Mouse (Mus musculus) adrenal gland, adult (tissue): Measurements from ENCODE around the gene Rtp3.

Experiments
- DNase-seq, 2 experiments: peaks; one replicate each; pipeline ENCODE4 v3.0.0; 2022 to 2023; ENCODE audit warnings: low spot score in 1 of 2; ENCODE audit not compliant: inconsistent age in 2 of 2

Gene Rtp3

DNA sequence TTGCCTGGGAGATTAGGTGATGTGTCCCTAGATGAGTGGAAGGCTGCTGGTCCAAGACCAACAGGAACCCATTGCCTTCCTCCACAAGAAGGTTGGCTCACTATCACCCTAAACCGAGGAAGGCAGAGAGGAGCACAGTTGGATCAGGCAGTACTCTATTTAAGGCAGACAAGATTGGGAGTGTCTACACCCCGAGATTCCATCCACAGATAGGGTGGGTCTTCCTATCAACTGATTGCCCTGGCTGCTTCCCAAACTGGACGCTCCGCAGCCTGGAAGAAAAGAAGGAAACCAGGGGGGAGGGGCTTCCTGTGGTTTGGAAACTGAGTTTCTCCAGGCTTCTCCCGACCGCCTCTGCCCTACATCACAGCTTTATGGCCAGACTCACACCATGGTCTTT lies at the start of gene Rtp3:
Gene Rtp3, minus strand, starts transcription at position 380 of the 400 bp plus-strand sequence.
- peak in 1 of 2 experiments; percentile 58 for DNase-seq

GRCm38 (mm10) chr9:111039966-111040365 lies 49.6 kb upstream of the Rtp3 start:
- DNase-seq = peak; percentile 50 to 74

GRCm38 (mm10) chr9:111033717-111034116 lies 43.3 kb upstream of the Rtp3 start:
- DNase-seq = no peak

DNA sequence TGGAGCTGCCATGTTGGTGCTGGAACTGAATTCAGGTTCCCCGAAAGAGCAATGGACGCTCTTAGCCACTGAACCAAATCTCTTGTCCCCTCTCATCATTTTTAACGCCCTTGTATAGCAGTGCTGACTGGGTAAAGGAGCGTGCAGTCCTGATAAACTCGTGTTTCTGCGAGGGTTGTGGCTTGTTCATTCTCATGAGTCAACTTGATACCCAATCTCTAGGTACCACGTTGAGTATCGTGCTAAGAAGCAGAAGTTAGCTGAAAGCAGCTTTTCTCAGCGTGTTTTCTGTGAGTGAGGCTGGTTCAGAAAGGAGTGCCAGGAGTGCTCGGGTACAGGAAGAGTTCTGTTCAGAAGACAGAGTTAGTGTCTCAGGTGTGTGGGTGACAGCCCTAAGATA lies 36.4 kb upstream of the Rtp3 start:
- no peak for DNase-seq

- no peak for DNase-seq
Observed at GRCm38 (mm10) chr9:111019022-111019421, 28.6 kb upstream of the Rtp3 start, which contains the start of gene Ltf. Gene Ltf, plus strand, starts transcription at chr9:111019271.

GRCm38 (mm10) chr9:111015658-111016057 lies 25.3 kb upstream of the Rtp3 start:
- no peak for DNase-seq

- DNase-seq = peak; percentile 35 to 65
Observed at GRCm38 (mm10) chr9:111012041-111012440, 21.7 kb upstream of the Rtp3 start.

DNA sequence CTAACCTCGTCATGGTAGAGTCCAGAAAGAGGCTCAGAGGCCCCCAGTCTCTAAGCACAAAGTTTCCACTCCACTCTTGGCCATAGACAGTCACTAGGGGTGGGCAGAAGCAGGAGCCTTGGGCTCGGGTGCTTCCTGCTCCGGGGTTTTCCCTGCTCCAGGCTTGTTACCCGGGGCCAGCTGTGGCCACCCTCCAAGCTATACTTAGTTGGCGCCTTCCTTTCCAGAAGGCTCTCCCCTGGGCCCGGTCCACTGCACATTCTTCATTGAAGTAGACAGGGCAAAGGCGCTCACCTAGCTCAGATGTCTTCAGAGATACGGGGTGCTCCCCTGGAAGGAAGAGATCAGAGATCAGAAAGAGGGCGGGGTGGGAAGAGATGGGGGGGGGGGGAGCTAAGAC lies 21.2 kb upstream of the Rtp3 start:
- DNase-seq = peak; percentile 52 to 68

DNA sequence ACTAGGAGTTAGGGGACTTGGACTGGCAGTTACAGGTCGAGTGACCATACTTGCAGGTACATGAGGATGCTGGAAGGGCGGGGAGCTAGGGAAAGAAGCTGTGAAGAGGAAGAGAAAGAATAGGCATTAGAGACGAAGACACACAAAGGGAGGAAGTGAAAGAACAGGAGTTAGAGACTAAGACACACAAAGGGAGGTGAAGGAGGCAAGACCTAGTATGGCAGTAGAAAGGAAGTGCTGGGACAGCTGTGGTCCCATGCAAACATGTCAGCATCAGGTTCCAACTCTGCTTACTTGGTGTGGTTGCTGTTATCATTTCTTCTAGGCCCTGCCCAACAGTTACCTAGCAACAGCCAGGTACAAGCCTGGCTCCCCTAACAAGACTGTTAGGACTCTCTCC lies 19.4 kb upstream of the Rtp3 start:
- no peak for DNase-seq

GRCm38 (mm10) chr9:111006544-111006943 lies 16.2 kb upstream of the Rtp3 start:
- DNase-seq = no peak

GRCm38 (mm10) chr9:111003279-111003678 lies 12.9 kb upstream of the Rtp3 start:
- no peak for DNase-seq

DNA sequence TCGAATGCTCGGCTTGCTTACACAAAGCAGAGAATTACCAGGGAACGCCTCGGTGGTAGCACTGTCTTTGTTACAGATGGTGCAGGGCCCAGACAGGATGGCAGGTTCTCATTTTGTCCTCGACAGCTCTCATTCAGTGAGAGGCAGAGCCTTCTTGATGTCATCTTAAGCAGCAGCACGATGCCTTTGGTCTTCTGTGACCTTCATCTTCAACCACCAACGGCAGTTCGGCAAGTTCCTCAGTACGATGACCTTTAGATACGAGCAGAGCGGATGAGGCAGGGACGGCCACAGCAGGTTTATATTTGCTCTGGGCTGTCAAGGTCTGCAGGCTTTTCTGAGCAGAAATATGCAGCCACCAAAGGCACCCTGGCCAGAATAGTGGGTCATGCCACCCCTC lies 11.2 kb upstream of the Rtp3 start:
- peak; percentile 71 to 73 for DNase-seq

GRCm38 (mm10) chr9:110999856-111000255 lies 9.5 kb upstream of the Rtp3 start:
- DNase-seq = peak; percentile 41 to 65

DNA sequence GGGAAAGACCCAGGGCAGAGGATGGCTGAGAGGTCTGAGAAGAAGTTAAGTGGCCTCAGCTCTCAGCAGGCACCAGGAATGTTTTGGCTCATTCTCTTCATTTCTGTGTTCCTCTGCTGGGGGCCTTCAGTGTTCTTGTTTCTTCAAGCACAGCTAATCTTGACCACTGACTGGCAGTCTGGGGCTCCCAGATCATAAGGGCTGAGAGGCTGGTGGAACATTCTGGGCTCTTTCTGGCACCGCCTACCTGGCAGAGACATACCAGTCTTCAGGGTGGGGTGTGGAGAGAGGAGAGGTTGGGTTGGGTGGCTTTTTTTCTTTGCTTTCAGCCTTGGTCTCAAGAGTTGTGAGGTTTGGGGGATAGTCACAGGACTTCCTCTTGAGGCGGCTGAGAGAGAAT lies 8.7 kb upstream of the Rtp3 start:
- no peak for DNase-seq

GRCm38 (mm10) chr9:110997245-110997644 lies 6.9 kb upstream of the Rtp3 start:
- DNase-seq = peak; percentile 80 to 91

DNA sequence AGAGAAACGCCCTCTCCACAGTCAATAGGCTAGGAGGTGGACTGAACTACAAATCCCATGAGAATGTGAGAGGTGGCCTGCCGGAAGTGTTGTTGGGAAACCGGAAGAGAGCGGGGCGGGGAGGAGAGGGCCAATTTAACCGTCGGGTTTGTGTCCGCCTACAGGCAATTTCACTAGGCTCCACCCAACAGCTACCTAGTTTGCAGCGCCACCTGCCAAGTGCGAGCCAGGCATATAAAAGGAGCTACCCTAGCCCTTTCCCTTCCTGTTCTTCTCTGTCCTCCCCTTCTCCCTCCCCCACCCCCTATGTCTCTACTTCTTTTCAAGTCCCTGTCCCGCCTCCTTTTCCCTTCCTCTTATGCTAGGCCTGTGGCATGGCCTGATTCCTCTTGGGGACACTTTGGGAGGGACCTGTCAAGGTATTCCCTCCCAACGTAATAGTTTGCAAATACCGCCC lies 4.4 kb upstream of the Rtp3 start:
- peak; percentile 84 to 90 for DNase-seq

DNA sequence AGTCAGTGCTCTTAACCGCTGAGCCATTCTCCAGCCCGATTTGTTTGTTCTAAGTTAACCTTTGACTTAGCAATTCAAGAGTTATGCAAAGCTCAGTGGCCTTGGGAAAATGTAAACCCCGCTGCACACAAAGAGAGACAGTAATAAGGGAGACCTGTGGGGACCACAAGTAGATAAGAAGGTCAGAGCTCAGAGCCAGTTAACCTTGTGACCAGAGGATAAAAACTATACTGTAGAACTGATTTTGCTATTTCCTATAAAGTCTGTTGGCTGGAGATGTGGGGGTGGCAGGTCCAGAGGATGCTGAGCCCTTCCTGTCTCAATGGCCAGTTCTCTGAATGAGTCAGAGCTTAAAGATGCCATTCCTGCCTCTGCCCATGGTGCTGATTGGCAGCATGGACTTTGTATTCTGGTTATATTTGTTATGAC lies 2.9 kb upstream of the Rtp3 start:
- DNase-seq = no peak

GRCm38 (mm10) chr9:110989543-110989942 lies 840 bp downstream of the Rtp3 start:
- DNase-seq = no peak

DNA sequence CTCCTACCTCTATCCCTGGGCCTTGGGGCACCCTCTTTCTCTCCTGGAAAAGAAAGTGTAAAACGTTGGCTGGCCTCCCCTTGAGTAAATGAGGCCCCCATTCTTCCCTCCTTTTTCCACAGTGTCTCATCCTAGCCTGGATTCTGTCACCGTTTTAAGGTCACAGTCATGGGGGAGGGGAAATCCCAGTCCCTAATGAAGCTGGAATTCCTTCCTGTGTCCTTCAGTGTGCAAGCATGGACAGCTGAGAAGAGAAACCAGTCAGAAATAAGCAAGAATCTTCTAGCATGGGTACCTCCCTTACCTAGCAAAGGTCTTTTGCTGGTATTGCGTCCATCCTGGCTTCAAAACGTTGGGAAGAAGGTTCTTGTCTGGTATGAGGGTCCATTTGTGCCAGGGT lies 1.2 kb downstream of the Rtp3 start:
- no peak for DNase-seq

DNA sequence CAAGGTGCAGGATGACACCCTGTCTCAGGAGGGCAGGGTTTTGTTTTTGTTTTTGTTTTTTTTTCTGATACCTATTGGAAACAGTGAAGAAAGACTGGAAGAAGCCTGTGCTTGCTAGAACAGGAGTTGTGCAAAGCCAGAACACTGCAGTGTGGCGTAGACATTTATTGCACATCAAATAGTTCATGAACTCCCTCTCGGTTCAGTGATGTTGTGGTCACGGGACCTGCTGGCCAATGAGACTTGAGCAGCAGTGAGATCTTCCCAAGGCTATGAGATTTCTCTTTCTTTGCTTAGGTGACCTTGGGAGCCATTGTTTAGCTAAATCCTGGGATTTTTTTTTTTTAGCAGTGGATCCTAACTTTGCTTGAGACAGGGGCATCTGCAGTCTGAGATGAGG lies 2.3 kb downstream of the Rtp3 start:
- no peak for DNase-seq

GRCm38 (mm10) chr9:110987331-110987730 lies 3.1 kb downstream of the Rtp3 start:
- no peak for DNase-seq

DNA sequence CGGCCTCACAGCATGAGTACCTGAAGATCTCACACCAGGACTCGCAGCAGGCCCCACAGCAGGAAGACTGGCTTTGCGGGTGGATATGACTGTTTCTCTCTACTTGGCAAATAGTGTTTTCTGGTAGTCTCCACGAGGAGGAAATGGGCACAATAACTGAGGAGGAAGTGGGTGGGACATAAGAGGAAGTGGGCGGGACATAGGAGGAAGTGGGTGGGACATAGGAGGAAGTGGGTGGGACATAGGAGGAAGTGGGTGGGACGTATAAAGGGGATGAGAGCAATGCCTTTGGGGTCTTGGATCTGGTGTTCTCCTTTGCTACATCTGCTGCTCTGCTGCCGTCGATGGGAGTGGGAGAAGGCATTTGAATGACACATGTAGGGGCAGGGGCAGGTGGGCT lies 4.4 kb downstream of the Rtp3 start:
- DNase-seq = no peak

DNA sequence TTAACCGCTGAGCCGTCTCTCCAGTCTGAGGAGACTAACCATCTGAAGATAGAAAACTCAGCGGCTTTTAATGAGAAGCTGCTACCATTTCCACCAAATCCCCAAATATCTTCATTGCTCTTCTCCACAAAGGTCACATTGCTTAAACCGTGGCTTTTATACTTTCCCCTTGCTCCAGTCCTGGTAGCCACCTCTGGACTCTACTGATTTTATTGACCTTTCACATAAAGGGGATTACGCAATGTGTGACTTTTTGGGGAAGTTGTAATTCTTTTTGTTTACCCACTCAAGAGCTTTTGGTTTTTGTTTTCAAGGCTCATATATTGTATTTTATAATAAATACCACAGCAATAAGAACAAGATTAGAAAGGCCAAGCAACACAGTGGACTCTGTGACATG lies 4.8 kb downstream of the Rtp3 start:
- DNase-seq = no peak

GRCm38 (mm10) chr9:110984096-110984495 lies 6.3 kb downstream of the Rtp3 start:
- DNase-seq = no peak
